Mouse (Mus musculus) intestine, postnatal 0 days (tissue): ENCODE data around the gene Spred1. TPM values are rescaled to one million over a fixed set of nuclear protein-coding genes. Genes with fewer than 3 reads are reported as not detected.

Experiments used
- ATAC-seq: fragments of 200-750 bp; cut with Nextera tagmentation; 2 replicates; pipeline ENCODE4 v1.8.0; 2017; ENCODE audit warnings: mild to moderate bottlenecking, moderate TSS enrichment, moderate library complexity
- H3K27ac ChIP-seq: fragments of 300-500 bp; sonication (generic); 2 replicates; pipeline ENCODE4 v1.5.1; 2014; ENCODE audit warnings: mild to moderate bottlenecking, low read depth, low read length, moderate library complexity
- H3K27me3 ChIP-seq: fragments of 300-500 bp; sonication (generic); replicated peaks from 2 replicates; pipeline ENCODE4 v1.6.1; 2014; ENCODE audit warnings: low read length, mixed read lengths; ENCODE audit not compliant: control insufficient read depth, insufficient read depth
- H3K36me3 ChIP-seq: fragments of 300-500 bp; sonication (generic); 2 replicates; pipeline ENCODE4 v1.6.1; 2014; ENCODE audit warnings: mild to moderate bottlenecking, moderate library complexity; ENCODE audit not compliant: control insufficient read depth, insufficient read depth
- H3K4me1 ChIP-seq: fragments of 300-500 bp; sonication (generic); replicated peaks from 2 replicates; pipeline ENCODE4 v1.6.1; 2014; ENCODE audit warnings: antibody characterized with exemption, low read length, mixed read lengths; ENCODE audit not compliant: control insufficient read depth, insufficient read depth
- H3K4me2 ChIP-seq: fragments of 300-500 bp; sonication (generic); replicated peaks from 2 replicates; pipeline ENCODE4 v1.6.1; 2014; ENCODE audit warnings: low read depth, mild to moderate bottlenecking, moderate library complexity
- H3K4me3 ChIP-seq: fragments of 300-500 bp; sonication (generic); 2 replicates; pipeline ENCODE4 v1.5.1; 2014; ENCODE audit warnings: low read depth, low read length
- H3K9ac ChIP-seq: fragments of 300-500 bp; sonication (generic); 2 replicates; pipeline ENCODE4 v1.6.1; 2014; ENCODE audit warnings: mild to moderate bottlenecking, low read depth, low read length
- H3K9me3 ChIP-seq: fragments of 300-500 bp; sonication (generic); 2 replicates; pipeline ENCODE4 v1.6.1; 2016; ENCODE audit warnings: mixed run types; ENCODE audit not compliant: control insufficient read depth
- CTCF ChIP-seq: sonication (generic); IDR thresholded peaks from 2 replicates; pipeline ENCODE4 v1.5.1; 2016; ENCODE audit warnings: low read depth, mild to moderate bottlenecking, control low read depth, antibody characterized with exemption, moderate library complexity
- WGBS: fragments of 180-500 bp; shearing (Covaris S2); extraction: QIAGEN DNeasy Blood & Tissue Kit; methylation state at CpG from one replicate; pipeline ENCODE4 v1.1.7; 2014; 5-methylcytosine and 5-hydroxymethylcytosine counted together
- polyA plus RNA-seq: library from polyadenylated mRNA; unstranded; fragments of >200 nt; fragmentation: Nextera tagmentation; extraction: Ambion mirVana; gene quantifications from 2 replicates; pipeline ENCODE4 v1.2.1, GENCODE M21; 2015

The Spred1 gene
- polyA plus RNA-seq, 1 experiment from 2014 or later = 5.1 TPM

DNA sequence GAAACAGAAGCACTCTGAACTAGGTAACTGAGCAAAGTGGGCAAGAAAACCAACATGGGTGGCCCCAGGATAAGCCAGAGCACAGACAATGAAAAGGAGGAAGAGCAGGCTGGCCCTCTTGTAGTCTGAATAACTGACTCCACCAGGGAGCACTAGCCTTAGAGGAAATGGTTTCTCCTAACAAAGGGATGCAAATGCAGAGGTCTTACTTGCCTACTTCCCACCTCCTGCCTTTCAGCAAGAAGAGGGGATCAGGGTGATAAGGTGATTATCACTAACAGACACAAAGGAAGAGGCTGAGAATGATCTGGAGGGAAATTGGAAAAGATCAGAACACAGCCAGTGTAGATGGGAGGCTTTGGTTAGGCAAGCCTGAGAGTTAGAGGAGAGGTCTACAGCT, 73.1 kb downstream of the Spred1 start:
- no peaks in the 10 kb centered on the region for H3K36me3 ChIP-seq
- H3K27me3 ChIP-seq = no peaks in the 10 kb centered on the region
- no peak overlapping the region for H3K27ac ChIP-seq
- no peak overlapping the region for H3K9ac ChIP-seq
- no peak for TF ChIP-seq CTCF
- H3K4me2 ChIP-seq = no peak overlapping the region
- no peaks in the 10 kb centered on the region for H3K4me1 ChIP-seq
- no peaks in the 10 kb centered on the region for H3K9me3 ChIP-seq
- no peak overlapping the region for H3K4me3 ChIP-seq
- no peak for ATAC-seq

DNA sequence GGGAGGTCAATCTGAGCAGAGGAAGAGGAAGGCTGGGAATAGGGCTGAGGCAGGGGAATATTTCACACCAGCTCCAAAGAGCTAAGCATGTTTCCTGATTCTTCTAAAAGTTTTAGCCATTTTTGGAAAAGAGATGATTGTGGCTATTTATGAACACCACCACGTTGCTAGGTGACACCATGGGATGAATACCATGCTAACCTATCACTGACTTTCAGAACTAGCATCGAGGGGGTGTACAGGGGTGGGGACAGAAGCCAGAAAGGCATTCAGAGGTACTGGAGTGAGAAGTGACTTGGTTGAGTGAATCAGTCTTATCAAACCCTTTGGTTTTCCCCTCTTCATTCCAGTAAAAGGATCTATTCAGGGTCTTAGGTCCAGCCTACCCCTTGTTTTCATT, 74.0 kb downstream of the Spred1 start:
- no peak overlapping the region for H3K9ac ChIP-seq
- no peak overlapping the region for H3K4me2 ChIP-seq
- no peak for TF ChIP-seq CTCF
- H3K27me3 ChIP-seq = no peaks in the 10 kb centered on the region
- no peak for ATAC-seq
- H3K4me3 ChIP-seq = no peak overlapping the region
- WGBS = 44% methylated on average over 2 of the region's 2 CpGs
- H3K9me3 ChIP-seq = no peaks in the 10 kb centered on the region
- no peaks in the 10 kb centered on the region for H3K36me3 ChIP-seq
- H3K27ac ChIP-seq = no peak overlapping the region
- H3K4me1 ChIP-seq = no peaks in the 10 kb centered on the region

DNA sequence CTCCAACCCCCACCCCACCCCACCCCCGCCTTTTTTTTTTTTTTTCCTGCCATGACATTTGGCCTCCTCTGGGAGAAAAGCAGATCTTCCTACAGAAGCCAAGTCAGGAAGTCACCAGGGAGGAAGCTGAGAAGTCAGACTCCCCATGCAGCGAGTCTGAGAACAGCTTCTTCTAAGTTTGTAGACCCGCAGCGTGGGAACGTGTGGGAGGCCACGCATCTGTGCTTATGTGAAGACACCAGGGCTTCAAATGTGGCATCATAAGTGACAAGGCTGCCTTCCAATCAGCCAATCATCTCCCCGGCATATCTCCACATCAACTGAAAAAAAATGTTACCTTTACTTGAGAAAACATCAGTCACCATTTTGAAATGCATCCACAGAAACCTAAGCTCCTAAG, 74.4 kb downstream of the Spred1 start:
- H3K4me2 ChIP-seq = no peak overlapping the region
- H3K4me1 ChIP-seq = no peaks in the 10 kb centered on the region
- no peaks in the 10 kb centered on the region for H3K9me3 ChIP-seq
- TF ChIP-seq CTCF = no peak
- H3K36me3 ChIP-seq = no peaks in the 10 kb centered on the region
- WGBS = 69% methylated on average over 7 of the region's 7 CpGs
- H3K27ac ChIP-seq = no peak overlapping the region
- no peaks in the 10 kb centered on the region for H3K27me3 ChIP-seq
- ATAC-seq = no peak
- no peak overlapping the region for H3K4me3 ChIP-seq
- H3K9ac ChIP-seq = no peak overlapping the region

DNA sequence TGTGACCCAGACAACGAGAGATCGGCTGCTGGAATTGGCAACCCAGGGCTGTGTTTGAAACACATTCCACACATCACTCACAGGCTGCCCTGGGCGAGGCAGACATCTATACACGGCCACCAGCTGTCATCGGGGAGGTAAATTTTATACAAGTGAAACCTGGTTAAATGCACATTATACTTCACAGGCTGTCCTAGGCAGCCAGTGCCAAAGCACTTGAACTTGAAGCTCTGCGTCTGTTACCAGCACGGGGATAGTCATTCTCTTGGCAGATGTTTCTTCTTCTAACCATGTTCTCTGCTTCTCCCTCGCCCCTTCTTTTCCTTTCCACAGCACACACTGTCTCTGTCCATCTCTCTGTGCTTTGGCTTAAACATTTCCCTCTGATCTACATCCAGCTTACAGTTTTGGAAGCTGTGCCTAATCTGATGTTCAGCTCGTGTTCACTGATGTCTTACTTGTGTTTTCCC, 79.7 kb downstream of the Spred1 start:
- no peak for TF ChIP-seq CTCF
- Histone ChIP-seq H3K36me3 (no peaks in the 10 kb centered on the region), H3K4me3 (no peak overlapping the region), H3K27me3 (no peaks in the 10 kb centered on the region), H3K4me2 (no peak overlapping the region), H3K9ac (no peak overlapping the region), H3K27ac (no peak overlapping the region), H3K4me1 (no peaks in the 10 kb centered on the region), H3K9me3 (no peaks in the 10 kb centered on the region)
- ATAC-seq = no peak
- WGBS = 49% methylated on average over 9 of the region's 9 CpGs

DNA sequence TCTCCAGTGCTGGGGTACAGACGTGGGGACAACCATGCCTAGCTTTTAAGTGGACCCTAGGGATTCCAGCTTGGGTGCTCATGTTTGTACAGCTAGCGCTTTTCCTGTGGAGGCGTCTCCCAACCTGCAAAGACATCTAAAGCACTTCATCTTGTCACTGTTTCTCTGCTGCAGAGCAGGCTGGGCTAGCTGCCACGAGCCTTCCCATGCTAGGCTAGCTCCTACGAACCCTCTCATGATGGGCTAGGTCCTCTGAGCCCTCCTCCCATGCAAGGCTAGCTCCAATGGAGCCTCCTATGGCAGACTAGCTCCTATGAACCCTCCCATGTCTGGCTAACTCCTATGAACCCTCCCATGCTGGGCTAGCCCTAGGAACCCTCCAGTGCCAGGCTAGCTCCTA, 82.2 kb downstream of the Spred1 start:
- Histone ChIP-seq H3K27ac (no peak overlapping the region), H3K36me3 (no peaks in the 10 kb centered on the region), H3K4me1 (no peaks in the 10 kb centered on the region), H3K4me2 (no peak overlapping the region), H3K27me3 (no peaks in the 10 kb centered on the region), H3K4me3 (no peak overlapping the region), H3K9ac (no peak overlapping the region), H3K9me3 (no peaks in the 10 kb centered on the region)
- no peak for TF ChIP-seq CTCF
- WGBS = 57% methylated on average over 5 of the region's 5 CpGs
- ATAC-seq = no peak

DNA sequence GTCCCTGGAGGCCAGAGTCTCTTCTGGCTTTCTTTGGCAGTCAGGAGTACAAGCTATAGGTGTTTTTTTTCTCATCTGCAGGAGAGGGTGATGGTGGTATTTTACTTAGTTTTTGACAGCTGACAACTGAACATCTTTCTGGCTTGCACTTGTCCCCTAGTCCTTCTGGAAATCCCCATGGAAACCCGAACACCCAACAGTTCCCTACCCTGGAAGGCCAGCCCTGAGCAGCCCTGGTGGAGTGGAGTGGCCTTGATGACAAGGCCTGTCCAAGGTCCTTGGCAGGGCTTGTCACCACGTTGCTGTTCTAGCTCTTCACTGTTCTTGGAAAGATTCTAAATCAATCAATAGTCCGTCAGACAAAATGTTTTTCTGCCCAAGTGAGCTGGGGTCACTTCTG, 83.4 kb downstream of the Spred1 start:
- Histone ChIP-seq H3K4me3 (no peak overlapping the region), H3K27ac (no peak overlapping the region), H3K4me2 (no peak overlapping the region), H3K9ac (no peak overlapping the region), H3K27me3 (no peaks in the 10 kb centered on the region), H3K36me3 (no peaks in the 10 kb centered on the region), H3K4me1 (no peaks in the 10 kb centered on the region), H3K9me3 (no peaks in the 10 kb centered on the region)
- ATAC-seq = no peak
- no peak for TF ChIP-seq CTCF
- WGBS = 61% methylated on average over 3 of the region's 3 CpGs

DNA sequence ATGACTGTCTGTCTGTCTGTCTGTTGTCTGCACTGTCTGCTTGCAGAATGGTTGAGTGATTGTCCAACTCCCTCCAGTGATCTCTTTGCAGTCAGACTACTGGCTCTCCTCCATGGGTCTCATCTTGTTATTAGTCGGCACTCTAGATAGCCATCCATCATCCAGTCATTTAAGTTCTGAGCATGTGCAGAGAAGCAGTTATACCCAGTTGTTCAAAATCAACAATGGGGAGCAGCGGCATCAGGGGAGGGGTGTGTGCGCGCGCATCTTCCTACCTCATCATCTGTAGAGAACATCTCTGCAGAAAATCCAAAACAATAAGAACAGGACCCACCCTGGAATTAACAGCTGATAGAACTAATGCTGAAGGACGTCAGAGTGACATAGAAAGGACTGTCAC, 83.9 kb downstream of the Spred1 start:
- Histone ChIP-seq H3K9ac (no peak overlapping the region), H3K4me1 (no peaks in the 10 kb centered on the region), H3K9me3 (no peaks in the 10 kb centered on the region), H3K36me3 (no peaks in the 10 kb centered on the region), H3K4me3 (no peak overlapping the region), H3K27me3 (no peaks in the 10 kb centered on the region), H3K27ac (no peak overlapping the region), H3K4me2 (no peak overlapping the region)
- whole genome bisulfite sequencing = 85% methylated on average over 6 of the region's 6 CpGs
- ATAC-seq = no peak
- no peak for TF ChIP-seq CTCF
